Mouse (Mus musculus) olfactory bulb, adult 2 months (tissue): ENCODE data around the gene Cd8a.

Experiments used
- CTCF ChIP-seq: fragments of 200-500 bp; IDR thresholded peaks from 2 replicates; pipeline ENCODE4 v1.5.1; 2012; ENCODE audit warnings: low read depth, mild to moderate bottlenecking, low read length, moderate library complexity; ENCODE audit not compliant: insufficient read depth
- POLR2A ChIP-seq: fragments of 200-500 bp; IDR thresholded peaks from 2 replicates; pipeline ENCODE4 v1.6.1; 2012; ENCODE audit warnings: mild to moderate bottlenecking, low read depth, low read length, moderate library complexity; ENCODE audit not compliant: insufficient read depth

DNA sequence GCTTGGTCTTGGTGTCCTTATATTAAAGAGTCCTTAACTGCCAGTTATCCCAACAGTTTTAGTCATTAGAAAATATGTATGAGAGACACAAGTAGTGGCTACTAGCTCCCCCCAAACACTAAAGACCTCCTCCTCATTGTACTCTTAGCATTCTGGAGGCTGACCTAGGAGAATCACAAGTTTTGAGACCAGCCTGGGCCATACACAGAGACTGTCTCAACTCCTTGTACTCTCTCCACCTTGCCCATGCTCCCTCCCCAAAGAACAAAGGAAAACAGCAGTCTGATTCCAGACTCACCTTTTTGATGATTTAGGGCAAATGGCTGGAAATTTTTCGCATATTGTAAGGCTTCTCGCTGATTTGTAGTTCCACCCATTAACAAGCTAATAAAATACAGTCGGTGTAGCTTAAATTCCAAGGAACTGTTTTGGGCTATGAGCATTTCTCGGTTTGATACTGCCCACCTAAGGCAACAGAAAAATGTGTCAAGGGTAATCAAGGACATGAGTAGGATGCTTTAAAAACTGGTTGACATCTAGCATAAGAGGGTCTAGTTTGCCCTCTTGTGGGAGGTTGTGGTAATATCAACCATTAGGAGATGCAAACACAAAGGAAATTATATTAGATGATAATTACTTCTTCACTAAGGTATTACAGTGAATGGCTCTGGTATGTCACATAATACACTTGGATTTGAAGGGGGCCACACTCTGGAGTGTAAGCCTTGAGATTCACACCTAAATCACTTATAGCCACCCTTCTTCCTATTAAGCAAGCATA is 25.8 kb downstream of the Cd8a start:
- TF ChIP-seq CTCF (no peak), POLR2A (no peak)
